Mouse (Mus musculus): Measurements from ENCODE around the gene Fgf22.

DNA sequence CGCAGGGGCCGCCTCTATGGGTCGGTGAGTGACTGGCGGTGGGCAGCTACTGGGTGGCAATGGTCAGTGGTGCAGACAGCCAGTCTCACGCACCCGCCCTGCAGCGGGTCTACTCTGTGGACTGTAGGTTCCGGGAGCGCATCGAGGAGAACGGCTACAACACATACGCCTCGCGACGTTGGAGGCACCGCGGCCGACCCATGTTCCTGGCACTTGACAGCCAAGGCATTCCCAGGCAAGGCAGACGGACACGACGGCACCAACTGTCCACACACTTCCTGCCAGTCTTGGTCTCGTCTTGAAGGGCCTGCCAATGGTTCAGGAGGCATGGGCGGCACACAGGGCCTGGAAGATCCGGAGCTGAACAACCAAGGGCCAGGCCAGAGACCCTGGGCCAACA is 1.8 kb downstream of the Fgf22 start:
- TF ChIP-seq CTCF (IDR thresholded peaks at IDR 0.05; ENCODE audit: borderline replicate concordance, insufficient read depth, low read length), result no peak
- no peak for TF ChIP-seq POLR2A (IDR thresholded peaks at IDR 0.05; ENCODE audit: low read depth, low read length)
